Mouse (Mus musculus) kidney, postnatal 0 days (tissue): ENCODE measurements around the gene Osbpl3. TPM values are rescaled to one million over a fixed set of nuclear protein-coding genes. Genes with fewer than 3 reads are reported as not detected.

Experiments used
- ATAC-seq: fragments of 200-750 bp; cut with Nextera tagmentation; replicated peaks from 2 replicates; pipeline ENCODE4 v1.8.0; 2017; ENCODE audit warnings: low read depth, moderate number of reproducible peaks, moderate TSS enrichment, moderate library complexity; ENCODE audit not compliant: low FRiP score
- DNase-seq: peaks from one replicate; pipeline ENCODE4 v3.0.0-alpha.2; 2016; ENCODE audit warnings: low spot score
- H3K27ac ChIP-seq: fragments of 300-500 bp; sonication (generic); 2 replicates; pipeline ENCODE4 v1.5.1; 2014; ENCODE audit warnings: mild to moderate bottlenecking
- H3K27me3 ChIP-seq: fragments of 300-500 bp; sonication (generic); 2 replicates; pipeline ENCODE4 v1.6.1; 2014; ENCODE audit warnings: low read length, mixed read lengths; ENCODE audit not compliant: insufficient read depth
- H3K36me3 ChIP-seq: fragments of 300-500 bp; sonication (generic); 2 replicates; pipeline ENCODE4 v1.6.1; 2014; ENCODE audit warnings: low read length, mixed read lengths; ENCODE audit not compliant: insufficient read depth
- H3K4me1 ChIP-seq: fragments of 300-500 bp; sonication (generic); replicated peaks from 2 replicates; pipeline ENCODE4 v1.6.1; 2014; ENCODE audit warnings: antibody characterized with exemption, low read length, mixed read lengths; ENCODE audit not compliant: insufficient read depth
- H3K4me2 ChIP-seq: fragments of 300-500 bp; sonication (generic); 2 replicates; pipeline ENCODE4 v1.6.1; 2014; ENCODE audit warnings: mild to moderate bottlenecking, low read length, moderate library complexity, mixed read lengths
- H3K4me3 ChIP-seq: fragments of 300-500 bp; sonication (generic); replicated peaks from 2 replicates; pipeline ENCODE4 v1.5.1; 2014; ENCODE audit warnings: low read depth, low read length
- H3K9ac ChIP-seq: fragments of 300-500 bp; sonication (generic); 2 replicates; pipeline ENCODE4 v1.6.1; 2014; ENCODE audit warnings: low read depth, low read length
- H3K9me3 ChIP-seq: fragments of 300-500 bp; sonication (generic); replicated peaks from 2 replicates; pipeline ENCODE4 v1.6.1; 2016; ENCODE audit warnings: low read length, inconsistent platforms, mixed read lengths
- CTCF ChIP-seq: IDR thresholded peaks from 2 replicates; pipeline ENCODE4 v1.5.1; 2016; ENCODE audit warnings: antibody characterized with exemption, low read depth, mild to moderate bottlenecking, moderate library complexity
- WGBS: fragments of 180-500 bp; shearing (Covaris S2); extraction: QIAGEN DNeasy Blood & Tissue Kit; methylation state at CpG from one replicate; pipeline ENCODE4 v1.1.7; 2014; 5-methylcytosine and 5-hydroxymethylcytosine counted together
- polyA plus RNA-seq: library from polyadenylated mRNA; unstranded; fragments of >200 nt; fragmentation: Nextera tagmentation; extraction: Ambion mirVana; gene quantifications from 2 replicates; pipeline ENCODE4 v1.2.1, GENCODE M21; 2015

The Osbpl3 gene
- polyA plus RNA-seq, 1 experiment from 2014 or later: 17.4 TPM

DNA sequence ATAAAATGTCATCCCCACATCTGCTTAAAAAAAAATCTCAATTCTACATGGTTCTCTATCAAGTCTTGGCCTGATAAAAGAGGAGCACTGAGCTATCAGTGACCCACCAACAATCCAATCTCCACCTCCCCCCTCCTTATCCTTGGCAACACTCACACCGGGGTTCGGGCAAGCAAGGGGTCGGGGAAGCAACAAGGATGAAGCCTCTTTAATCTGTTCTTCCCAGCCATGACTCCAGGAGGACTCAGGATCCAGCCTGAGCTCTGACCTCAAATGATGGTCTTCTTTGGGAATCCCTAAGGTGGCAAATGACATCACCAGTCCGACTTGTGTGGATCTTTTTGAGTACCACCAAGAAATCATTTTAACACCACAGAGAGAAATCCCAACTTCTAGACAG is 208.2 kb downstream of the Osbpl3 start:
- WGBS: 86% methylated on average over 4 of the region's 4 CpGs
- H3K4me2 ChIP-seq: no peak overlapping the region
- H3K4me1 ChIP-seq: peaks cover 4% of the 10 kb centered on the region; the same call in 1 of the 2 replicates
- no peaks in the 10 kb centered on the region for H3K9me3 ChIP-seq
- no peak overlapping the region for H3K4me3 ChIP-seq
- TF ChIP-seq CTCF: no peak
- no peaks in the 10 kb centered on the region for H3K36me3 ChIP-seq
- H3K9ac ChIP-seq: no peak overlapping the region
- ATAC-seq (no peak), DNase-seq (no peak)
- H3K27me3 ChIP-seq: no peaks in the 10 kb centered on the region
- no peak overlapping the region for H3K27ac ChIP-seq

DNA sequence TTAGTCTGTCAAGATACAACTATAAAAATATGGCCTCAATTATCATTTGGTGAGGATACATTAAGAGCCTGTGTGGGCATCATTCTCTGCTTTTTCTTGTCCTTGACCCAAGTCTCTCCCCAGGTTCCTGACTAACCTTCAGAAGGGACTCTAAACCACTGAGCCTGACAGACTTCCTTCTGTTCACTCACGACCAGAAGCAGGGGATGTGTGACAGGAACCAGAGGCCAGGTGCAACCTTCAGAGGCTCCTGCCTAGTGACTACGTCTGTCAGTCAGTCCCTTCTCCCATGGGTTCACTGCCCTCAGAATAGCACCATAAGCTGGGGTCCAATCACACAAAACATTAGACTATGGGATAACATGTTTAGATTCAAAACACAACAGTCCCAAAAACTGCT is 208.6 kb downstream of the Osbpl3 start:
- DNase-seq (no peak), ATAC-seq (no peak)
- Histone ChIP-seq H3K9me3 (no peaks in the 10 kb centered on the region), H3K36me3 (no peaks in the 10 kb centered on the region), H3K27ac (no peak overlapping the region), H3K27me3 (no peaks in the 10 kb centered on the region), H3K4me3 (no peak overlapping the region), H3K4me2 (no peak overlapping the region), H3K9ac (no peak overlapping the region), H3K4me1 (no peaks in the 10 kb centered on the region)
- 70% methylated on average over 2 of the region's 2 CpGs for WGBS
- no peak for TF ChIP-seq CTCF

GRCm38 (mm10) chr6:50244967-50245366 is 211.0 kb downstream of the Osbpl3 start:
- H3K27ac ChIP-seq: no peak overlapping the region
- 79% methylated on average over 4 of the region's 4 CpGs for WGBS

DNA sequence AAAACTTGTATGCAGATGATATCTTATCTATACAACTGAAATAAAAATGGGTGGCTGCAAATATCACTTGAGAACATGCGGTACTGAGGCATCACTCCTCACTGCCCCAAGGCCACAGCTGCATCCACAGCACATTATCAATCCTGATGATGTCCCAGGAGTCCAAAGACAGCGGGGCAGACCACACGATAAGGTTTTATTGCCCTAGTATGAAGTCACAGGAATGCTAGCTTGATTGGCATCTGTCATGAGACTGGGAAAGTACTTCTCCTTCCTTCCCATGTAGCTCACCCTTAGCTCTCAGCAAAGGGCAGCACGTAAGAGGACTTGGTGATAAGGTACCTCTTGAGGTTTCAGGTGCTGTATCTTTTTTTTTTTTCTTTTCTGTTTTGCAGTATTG is 211.9 kb downstream of the Osbpl3 start:
- Histone ChIP-seq H3K27me3 (no peaks in the 10 kb centered on the region), H3K9me3 (no peaks in the 10 kb centered on the region), H3K36me3 (no peaks in the 10 kb centered on the region), H3K4me2 (no peak overlapping the region), H3K9ac (no peak overlapping the region), H3K4me3 (no peak overlapping the region), H3K4me1 (no peaks in the 10 kb centered on the region), H3K27ac (no peak overlapping the region)
- ATAC-seq (no peak), DNase-seq (no peak)
- TF ChIP-seq CTCF: no peak
- 75% methylated on average over 4 of the region's 4 CpGs for WGBS

More at GRCm38 (mm10) chr6:50244967-50245366, 211.0 kb downstream of the Osbpl3 start:
- Histone ChIP-seq H3K4me1 (no peaks in the 10 kb centered on the region), H3K36me3 (no peaks in the 10 kb centered on the region), H3K4me2 (no peak overlapping the region), H3K27me3 (no peaks in the 10 kb centered on the region), H3K9me3 (no peaks in the 10 kb centered on the region), H3K9ac (no peak overlapping the region), H3K4me3 (no peak overlapping the region)
- no peak for TF ChIP-seq CTCF
- ATAC-seq (no peak), DNase-seq (no peak)

Other genes starting within 250 kb of the Osbpl3 start
- 54.5 and 59.5 TPM in 2 replicates for gene Gsdme, start 192.3 kb downstream of the Osbpl3 start, polyA plus RNA-seq
- 122 and 134 TPM in 2 replicates for gene Cycs, start 110.3 kb upstream of the Osbpl3 start, polyA plus RNA-seq
- 0.82 and 1.1 TPM in 2 replicates for gene 4921507P07Rik, start 140.4 kb upstream of the Osbpl3 start, polyA plus RNA-seq
- gene Npvf, start 198.2 kb upstream of the Osbpl3 start, polyA plus RNA-seq: 0.29 and 0.46 TPM in 2 replicates